23 mouse cellular contexts compared by ENCODE assay signal in genomic region chr17:25340003-25340402, GRCm38 (mm10). TPM values are rescaled to one million over a fixed set of nuclear protein-coding genes. Genes with fewer than 3 reads are reported as not detected.
A peak's percentile ranks its signal among the peaks of the same experiment; 100 is the strongest.
DNase-seq lines count a peak whose midpoint lies in the region; ATAC-seq and TF ChIP-seq lines count a peak whose summit lies in the region.
"Had no signal": no experiment of that assay in that cellular context is flagged by ENCODE, and none has a peak within 500 bp of the region (broad histone marks: within the 10 kb centered on the region; RNA-seq: fewer than 3 reads in every experiment).

No protein-coding gene starts in this region.

- no peaks in the 10 kb centered on the region for H3K9me3 ChIP-seq in liver, embryonic 13.5 days (replicated peaks)
- H3K9me3 ChIP-seq in liver, embryonic 15.5 days (replicated peaks): no peaks in the 10 kb centered on the region
- H3K9me3 ChIP-seq in liver, embryonic 12.5 days (replicated peaks): no peaks in the 10 kb centered on the region
- no peaks in the 10 kb centered on the region for H3K9me3 ChIP-seq in liver, embryonic 16.5 days (replicated peaks; ENCODE audit: control insufficient read depth, low read length)
- H3K9me3 ChIP-seq in liver, embryonic 11.5 days (ENCODE audit: control insufficient read depth, low read length): no peaks in the 10 kb centered on the region
- no peaks in the 10 kb centered on the region for H3K9me3 ChIP-seq in liver, postnatal 0 days (ENCODE audit: low read length)

- WGBS in liver, embryonic 13.5 days (ENCODE audit: insufficient replicate concordance): 67% methylated on average over 6 of the region's 6 CpGs
- 70% methylated on average over 6 of the region's 6 CpGs for WGBS in liver, embryonic 15.5 days (ENCODE audit: insufficient replicate concordance)
- WGBS in liver, embryonic 12.5 days (ENCODE audit: insufficient replicate concordance): 66% methylated on average over 6 of the region's 6 CpGs
- WGBS in liver, embryonic 16.5 days (ENCODE audit: insufficient replicate concordance): 64% methylated on average over 6 of the region's 6 CpGs
- WGBS in liver, embryonic 11.5 days: 73% methylated on average over 6 of the region's 6 CpGs
- 72% methylated on average over 6 of the region's 6 CpGs for WGBS in liver, postnatal 0 days (ENCODE audit: insufficient replicate concordance)

- no peak overlapping the region for H3K27ac ChIP-seq in liver, embryonic 13.5 days
- H3K27ac ChIP-seq in liver, embryonic 15.5 days (replicated peaks): peak overlapping the region; percentile 24; the same call in 1 of the 2 replicates
- no peak overlapping the region for H3K27ac ChIP-seq in liver, embryonic 12.5 days
- H3K27ac ChIP-seq in liver, embryonic 16.5 days (ENCODE audit: low read length): no peak overlapping the region
- no peak overlapping the region for H3K27ac ChIP-seq in liver, embryonic 11.5 days (ENCODE audit: low read depth, low read length)
- peak overlapping the region; percentile 68 for H3K27ac ChIP-seq in liver, postnatal 0 days (ENCODE audit: low read depth)

- no peak overlapping the region for H3K4me3 ChIP-seq in liver, embryonic 13.5 days (replicated peaks)
- no peak overlapping the region for H3K4me3 ChIP-seq in liver, embryonic 15.5 days (replicated peaks)
- no peak overlapping the region for H3K4me3 ChIP-seq in liver, embryonic 12.5 days
- no peak overlapping the region for H3K4me3 ChIP-seq in liver, embryonic 16.5 days (ENCODE audit: low read depth, low read length)
- no peak overlapping the region for H3K4me3 ChIP-seq in liver, embryonic 11.5 days (ENCODE audit: low read depth, low read length)
- H3K4me3 ChIP-seq in liver, postnatal 0 days (ENCODE audit: low read depth, low read length): no peak overlapping the region

- no peak for TF ChIP-seq CTCF in liver, postnatal 0 days (IDR thresholded peaks at IDR 0.05; ENCODE audit: low read depth)

- H3K9ac ChIP-seq in liver, embryonic 13.5 days: no peak overlapping the region
- H3K9ac ChIP-seq in liver, embryonic 15.5 days: no peak overlapping the region
- no peak overlapping the region for H3K9ac ChIP-seq in liver, embryonic 12.5 days
- H3K9ac ChIP-seq in liver, embryonic 16.5 days (ENCODE audit: low read depth, low read length): no peak overlapping the region
- H3K9ac ChIP-seq in liver, embryonic 11.5 days (ENCODE audit: low read depth, low read length): no peak overlapping the region
- H3K9ac ChIP-seq in liver, postnatal 0 days (replicated peaks): no peak overlapping the region

- no peak overlapping the region for H3K4me2 ChIP-seq in liver, embryonic 13.5 days
- H3K4me2 ChIP-seq in liver, embryonic 15.5 days: no peak overlapping the region
- H3K4me2 ChIP-seq in liver, embryonic 12.5 days: no peak overlapping the region
- no peak overlapping the region for H3K4me2 ChIP-seq in liver, embryonic 16.5 days (ENCODE audit: low read depth, low read length)
- no peak overlapping the region for H3K4me2 ChIP-seq in liver, embryonic 11.5 days
- H3K4me2 ChIP-seq in liver, postnatal 0 days (ENCODE audit: low read depth, low read length): no peak overlapping the region

- no peak for DNase-seq in liver, embryonic 13.5 days
- DNase-seq in liver: no peak
- DNase-seq in liver, embryonic 11.5 days (ENCODE audit: low spot score): no peak
- DNase-seq in liver, postnatal 0 days: peak; percentile 50
- DNase-seq in spleen, postnatal 10 days (ENCODE audit: low spot score in 2 of 2): no peak
- DNase-seq: adrenal gland, adult 2 months; adrenal gland, adult 8-10 months; adrenal gland, postnatal 10 days; adrenal gland, postnatal 14 days; adrenal gland, postnatal 25 days; adrenal gland, postnatal 36 days; B cell, adult 2 months; cerebellum, adult 11 months; cerebellum, adult 11-12 months had no signal

- H3K4me1 ChIP-seq in liver, embryonic 13.5 days (replicated peaks): no peaks in the 10 kb centered on the region; the same call in 1 of the 2 replicates
- peaks cover 9% of the 10 kb centered on the region; the same call in 1 of the 2 replicates for H3K4me1 ChIP-seq in liver, embryonic 15.5 days (replicated peaks)
- H3K4me1 ChIP-seq in liver, embryonic 12.5 days: 0 out of 2 replicates have a peak, but pooled peaks cover 4% of the 10 kb centered on the region
- peaks cover 2% of the 10 kb centered on the region for H3K4me1 ChIP-seq in liver, embryonic 16.5 days (ENCODE audit: control insufficient read depth, low read depth, low read length)
- H3K4me1 ChIP-seq in liver, embryonic 11.5 days (replicated peaks; ENCODE audit: control insufficient read depth, insufficient read depth, low read length): no peaks in the 10 kb centered on the region
- peaks cover 17% of the 10 kb centered on the region for H3K4me1 ChIP-seq in liver, postnatal 0 days (ENCODE audit: insufficient read depth)

- no peaks in the 10 kb centered on the region for H3K36me3 ChIP-seq in liver, embryonic 13.5 days
- H3K36me3 ChIP-seq in liver, embryonic 15.5 days (replicated peaks): no peaks in the 10 kb centered on the region
- H3K36me3 ChIP-seq in liver, embryonic 12.5 days: no peaks in the 10 kb centered on the region
- no peaks in the 10 kb centered on the region for H3K36me3 ChIP-seq in liver, embryonic 16.5 days (ENCODE audit: control insufficient read depth, insufficient read depth)
- H3K36me3 ChIP-seq in liver, embryonic 11.5 days (ENCODE audit: control insufficient read depth, insufficient read depth, low read length): no peaks in the 10 kb centered on the region
- no peaks in the 10 kb centered on the region for H3K36me3 ChIP-seq in liver, postnatal 0 days (replicated peaks; ENCODE audit: insufficient read depth, low read length)
- H3K36me3 ChIP-seq: G1E had no signal

- ATAC-seq in liver, embryonic 13.5 days (ENCODE audit: low read depth): peak; percentile 21; the same call in 1 of the 2 replicates
- ATAC-seq in liver, embryonic 15.5 days (ENCODE audit: insufficient read depth): no peak
- no peak for ATAC-seq in liver, embryonic 12.5 days
- peak; percentile 64 for ATAC-seq in liver, embryonic 16.5 days (ENCODE audit: low read depth)
- no peak for ATAC-seq in liver, embryonic 11.5 days (replicated peaks; ENCODE audit: low FRiP score)
- ATAC-seq in liver, postnatal 0 days: peak; percentile 54
- ATAC-seq: activated CD4-positive, CD25-positive, alpha-beta regulatory T cell, adult 4 months; CD4-positive, CD25-positive, alpha-beta regulatory T cell, adult 4 months; Patski had no signal

- no peaks in the 10 kb centered on the region for H3K27me3 ChIP-seq in liver, embryonic 13.5 days
- 0 out of 2 replicates have a peak, but pooled peaks cover under 1% of the 10 kb centered on the region for H3K27me3 ChIP-seq in liver, embryonic 15.5 days
- H3K27me3 ChIP-seq in liver, embryonic 12.5 days (replicated peaks): peaks cover 3% of the 10 kb centered on the region; the same call in 1 of the 2 replicates
- no peaks in the 10 kb centered on the region for H3K27me3 ChIP-seq in liver, embryonic 16.5 days (ENCODE audit: control insufficient read depth, insufficient read depth, low read depth, low read length)
- no peaks in the 10 kb centered on the region; the same call in none of the 2 replicates for H3K27me3 ChIP-seq in liver, embryonic 11.5 days (replicated peaks; ENCODE audit: control insufficient read depth, insufficient read depth, low read length)
- no peaks in the 10 kb centered on the region for H3K27me3 ChIP-seq in liver, postnatal 0 days (ENCODE audit: insufficient read depth, low read length)

- no peak for TF ChIP-seq EP300 in liver, postnatal 0 days (IDR thresholded peaks at IDR 0.05; ENCODE audit: low read depth)

RNA-seq across cellular contexts. Expression of gene Tpsab1, which starts 5.4 kb away (rescaled TPM):
- polyA plus RNA-seq in liver, embryonic 13.5 days (2015; fragmentation: Nextera tagmentation; extraction: Ambion mirVana): not detected in 2 replicates
- polyA plus RNA-seq in liver, embryonic 15.5 days (2015; fragmentation: Nextera tagmentation; extraction: Ambion mirVana): not detected in 2 replicates
- not detected in 2 replicates for polyA plus RNA-seq in liver, embryonic 12.5 days (2016; fragmentation: Nextera tagmentation; extraction: Ambion mirVana)
- not detected in 2 replicates for polyA plus RNA-seq in liver, embryonic 16.5 days (2015; fragmentation: Nextera tagmentation; extraction: Ambion mirVana)
- polyA plus RNA-seq in liver, embryonic 11.5 days (2014; fragmentation: Nextera tagmentation; extraction: Ambion mirVana): not detected in 2 replicates
- 0.06 TPM in 1 of 2 replicates, not detected in the other for polyA plus RNA-seq in liver, postnatal 0 days (2015; fragmentation: Nextera tagmentation; extraction: Ambion mirVana)
- polyA plus RNA-seq: activated CD4-positive, CD25-positive, alpha-beta regulatory T cell, adult 4 months; brain, embryonic 14.5 days; CD4-positive, CD25-positive, alpha-beta regulatory T cell, adult 4 months; Patski had no signal

RNA-seq across cellular contexts. Expression of gene Prss29, which starts 21.5 kb away (rescaled TPM):
- not detected in 2 replicates for polyA plus RNA-seq in liver, embryonic 13.5 days (2015; fragmentation: Nextera tagmentation; extraction: Ambion mirVana)
- polyA plus RNA-seq in liver, embryonic 15.5 days (2015; fragmentation: Nextera tagmentation; extraction: Ambion mirVana): not detected in 2 replicates
- polyA plus RNA-seq in liver, embryonic 12.5 days (2016; fragmentation: Nextera tagmentation; extraction: Ambion mirVana): not detected in 2 replicates
- polyA plus RNA-seq in liver, embryonic 16.5 days (2015; fragmentation: Nextera tagmentation; extraction: Ambion mirVana): not detected in 2 replicates
- not detected in 2 replicates for polyA plus RNA-seq in liver, embryonic 11.5 days (2014; fragmentation: Nextera tagmentation; extraction: Ambion mirVana)
- not detected in 2 replicates for polyA plus RNA-seq in liver, postnatal 0 days (2015; fragmentation: Nextera tagmentation; extraction: Ambion mirVana)
- polyA plus RNA-seq: activated CD4-positive, CD25-positive, alpha-beta regulatory T cell, adult 4 months; adrenal gland, adult 2 months; brain, embryonic 14.5 days; C2C12; CD4-positive, CD25-positive, alpha-beta regulatory T cell, adult 4 months; G1E; Patski had no signal

RNA-seq across cellular contexts. Expression of gene Tpsb2, which starts 26.1 kb away (rescaled TPM):
- polyA plus RNA-seq in liver, embryonic 13.5 days (2015; fragmentation: Nextera tagmentation; extraction: Ambion mirVana): 0.25 TPM in 1 of 2 replicates, not detected in the other
- polyA plus RNA-seq in liver, embryonic 15.5 days (2015; fragmentation: Nextera tagmentation; extraction: Ambion mirVana): 0.47 and 0.55 TPM in 2 replicates
- polyA plus RNA-seq in liver, embryonic 12.5 days (2016; fragmentation: Nextera tagmentation; extraction: Ambion mirVana): 0.29 TPM in 1 of 2 replicates, not detected in the other
- 0.47 and 0.65 TPM in 2 replicates for polyA plus RNA-seq in liver, embryonic 16.5 days (2015; fragmentation: Nextera tagmentation; extraction: Ambion mirVana)
- polyA plus RNA-seq in liver, embryonic 11.5 days (2014; fragmentation: Nextera tagmentation; extraction: Ambion mirVana): 0.22 and 0.25 TPM in 2 replicates
- 0.75 and 1.6 TPM in 2 replicates for polyA plus RNA-seq in liver, postnatal 0 days (2015; fragmentation: Nextera tagmentation; extraction: Ambion mirVana)
- polyA plus RNA-seq: activated CD4-positive, CD25-positive, alpha-beta regulatory T cell, adult 4 months; C2C12; CD4-positive, CD25-positive, alpha-beta regulatory T cell, adult 4 months; G1E; Patski had no signal

RNA-seq across cellular contexts. Expression of gene Tpsg1, which starts 29.1 kb away (rescaled TPM):
- polyA plus RNA-seq in liver, embryonic 13.5 days (2015; fragmentation: Nextera tagmentation; extraction: Ambion mirVana): 0.48 and 0.81 TPM in 2 replicates
- 0.46 and 0.76 TPM in 2 replicates for polyA plus RNA-seq in liver, embryonic 15.5 days (2015; fragmentation: Nextera tagmentation; extraction: Ambion mirVana)
- 0.42 and 0.69 TPM in 2 replicates for polyA plus RNA-seq in liver, embryonic 12.5 days (2016; fragmentation: Nextera tagmentation; extraction: Ambion mirVana)
- 0.44 and 0.51 TPM in 2 replicates for polyA plus RNA-seq in liver, embryonic 16.5 days (2015; fragmentation: Nextera tagmentation; extraction: Ambion mirVana)
- polyA plus RNA-seq in liver, embryonic 11.5 days (2014; fragmentation: Nextera tagmentation; extraction: Ambion mirVana): 0.81 and 1.1 TPM in 2 replicates
- polyA plus RNA-seq in liver, postnatal 0 days (2015; fragmentation: Nextera tagmentation; extraction: Ambion mirVana): 0.21 TPM in 1 of 2 replicates, not detected in the other
- polyA plus RNA-seq: activated CD4-positive, CD25-positive, alpha-beta regulatory T cell, adult 4 months; C2C12; CD4-positive, CD25-positive, alpha-beta regulatory T cell, adult 4 months; G1E; Patski had no signal

RNA-seq across cellular contexts. Expression of gene Prss28, which starts 31.6 kb away (rescaled TPM):
- polyA plus RNA-seq in liver, embryonic 13.5 days (2015; fragmentation: Nextera tagmentation; extraction: Ambion mirVana): not detected in 2 replicates
- not detected in 2 replicates for polyA plus RNA-seq in liver, embryonic 15.5 days (2015; fragmentation: Nextera tagmentation; extraction: Ambion mirVana)
- not detected in 2 replicates for polyA plus RNA-seq in liver, embryonic 12.5 days (2016; fragmentation: Nextera tagmentation; extraction: Ambion mirVana)
- not detected in 2 replicates for polyA plus RNA-seq in liver, embryonic 16.5 days (2015; fragmentation: Nextera tagmentation; extraction: Ambion mirVana)
- not detected in 2 replicates for polyA plus RNA-seq in liver, embryonic 11.5 days (2014; fragmentation: Nextera tagmentation; extraction: Ambion mirVana)
- polyA plus RNA-seq in liver, postnatal 0 days (2015; fragmentation: Nextera tagmentation; extraction: Ambion mirVana): not detected in 2 replicates
- polyA plus RNA-seq: activated CD4-positive, CD25-positive, alpha-beta regulatory T cell, adult 4 months; adrenal gland, adult 2 months; brain, embryonic 14.5 days; C2C12; CD4-positive, CD25-positive, alpha-beta regulatory T cell, adult 4 months; G1E; Patski had no signal

Comparison
In these comparisons a context has a peak if more than half of its experiments do, and no peak if none do; other contexts are left out.
1. ATAC-seq: peak in liver, embryonic 13.5 days (single experiment), liver, embryonic 16.5 days (single experiment) and liver, postnatal 0 days (single experiment); none in liver, embryonic 15.5 days (single experiment), liver, embryonic 12.5 days (single experiment) and liver, embryonic 11.5 days (single experiment).
2. H3K27ac ChIP-seq: peak in liver, embryonic 15.5 days (single experiment) and liver, postnatal 0 days (single experiment); none in liver, embryonic 13.5 days (single experiment), liver, embryonic 12.5 days (single experiment), liver, embryonic 16.5 days (single experiment) and liver, embryonic 11.5 days (single experiment).